Mouse (Mus musculus): ENCODE data around the gene Nrm.

The Nrm gene

DNA sequence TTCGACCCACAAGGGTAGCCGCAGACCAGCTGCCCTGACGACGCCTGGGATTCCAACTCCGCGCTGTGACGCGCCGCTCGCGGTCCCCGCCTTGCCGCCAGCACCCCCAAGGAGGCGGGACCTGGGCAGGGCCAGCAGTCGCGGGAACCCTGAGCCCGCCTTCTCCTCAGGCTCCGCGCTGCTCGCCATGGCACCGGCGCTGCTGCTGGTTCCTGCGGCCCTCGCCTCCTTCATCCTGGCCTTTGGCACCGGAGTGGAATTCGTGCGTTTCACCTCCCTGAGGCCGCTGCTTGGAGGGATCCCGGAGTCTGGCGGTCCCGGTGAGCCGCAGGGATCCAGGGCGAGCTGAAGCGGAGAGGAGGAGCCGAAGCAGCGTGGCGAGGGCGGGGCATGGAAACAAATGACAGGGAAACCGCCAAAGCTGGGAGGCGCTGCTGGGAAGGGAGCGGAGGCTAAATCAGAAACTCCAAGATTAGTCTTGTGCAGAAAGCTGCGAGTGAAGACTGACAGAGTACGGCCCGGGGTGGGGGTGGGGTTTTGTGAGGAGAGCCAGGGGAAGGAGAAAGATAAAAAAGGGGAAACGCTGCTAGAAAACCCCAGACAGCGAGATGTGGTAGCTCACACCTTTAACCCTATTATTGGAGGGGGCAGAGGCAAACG is at the start of gene Nrm:
TSS of gene Nrm (plus strand) at position 121 of the 660 bp plus-strand sequence.
- DNase-seq = peak; percentile 87

DNA sequence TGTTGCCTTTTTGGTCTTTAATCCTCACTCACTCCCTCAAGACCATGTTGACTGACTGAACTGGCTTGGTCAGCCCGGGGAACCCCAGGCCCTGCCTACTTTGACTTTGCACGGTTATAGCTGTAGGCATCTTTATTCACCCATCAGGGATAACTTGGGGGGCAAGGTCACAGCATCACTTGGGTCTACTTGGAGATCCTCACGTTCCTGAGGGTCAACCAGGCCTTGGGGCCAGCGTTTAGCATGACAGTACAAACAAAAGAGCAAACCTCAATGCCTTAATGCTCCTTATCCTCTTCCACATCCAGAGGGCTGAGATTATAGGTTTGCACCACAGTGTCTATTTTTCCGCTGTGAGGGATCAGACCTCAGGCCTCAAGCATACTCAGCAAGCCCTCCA is 48.8 kb upstream of the Nrm start:
- DNase-seq = no peak

DNA sequence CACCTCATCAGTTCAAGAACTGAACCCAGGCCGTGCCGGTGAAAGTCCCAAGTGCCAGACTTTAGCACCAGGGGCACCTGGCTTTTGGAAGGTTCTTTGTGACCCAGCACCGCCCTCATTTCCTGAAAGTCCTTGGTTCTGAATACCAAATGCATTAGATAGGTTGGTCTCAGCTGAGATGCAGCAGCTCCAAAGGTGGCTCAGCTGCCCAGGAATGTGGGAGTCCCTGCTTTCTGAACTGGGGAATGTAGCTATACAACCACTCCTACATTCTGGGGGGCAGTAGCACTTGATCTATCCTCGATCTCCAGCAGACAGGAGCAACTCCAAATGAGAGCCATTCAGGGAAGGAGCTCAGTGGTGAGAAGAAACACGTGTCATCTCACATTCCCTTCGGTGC is 48.4 kb upstream of the Nrm start:
- no peak for DNase-seq

DNA sequence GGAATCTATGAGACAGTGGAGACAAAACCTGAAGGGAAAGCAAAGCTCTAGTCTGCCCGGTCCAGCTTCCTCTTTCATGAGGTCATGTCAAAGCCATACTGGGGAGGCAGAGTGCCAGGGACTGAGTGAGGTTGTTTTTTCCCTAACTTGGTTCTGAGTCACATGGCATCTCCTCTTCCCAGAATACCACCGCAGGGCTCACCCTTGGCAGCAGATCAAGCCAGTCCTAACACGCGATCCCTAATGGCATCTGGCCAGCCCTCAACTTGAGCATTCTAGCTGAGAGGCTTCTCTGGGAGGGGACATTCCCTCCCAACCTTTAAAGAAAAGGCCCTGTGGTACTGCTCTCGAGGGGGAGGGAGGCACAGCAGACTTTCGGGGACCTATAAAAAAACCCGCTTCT is 47.9 kb upstream of the Nrm start:
- DNase-seq = peak; percentile 67

DNA sequence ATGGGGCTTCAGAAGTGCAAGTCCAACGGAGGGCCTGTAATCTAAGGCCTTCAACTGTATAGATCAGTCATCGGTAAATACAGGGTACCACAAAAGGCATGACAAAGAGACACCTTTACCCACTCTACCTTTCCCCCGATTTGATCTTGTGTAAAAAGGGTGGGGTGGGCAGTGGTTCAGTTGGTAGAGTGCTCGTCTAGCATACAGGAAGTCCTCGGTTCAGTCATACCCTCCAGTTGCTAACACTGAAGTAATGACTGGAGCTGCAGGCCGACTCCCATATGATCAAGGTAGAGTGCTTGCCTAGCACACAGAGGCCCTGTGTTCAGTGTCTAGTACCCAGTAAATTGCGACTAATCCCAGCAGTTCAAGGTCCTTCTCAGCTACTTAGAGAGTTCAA is 47.5 kb upstream of the Nrm start:
- DNase-seq = no peak

DNA sequence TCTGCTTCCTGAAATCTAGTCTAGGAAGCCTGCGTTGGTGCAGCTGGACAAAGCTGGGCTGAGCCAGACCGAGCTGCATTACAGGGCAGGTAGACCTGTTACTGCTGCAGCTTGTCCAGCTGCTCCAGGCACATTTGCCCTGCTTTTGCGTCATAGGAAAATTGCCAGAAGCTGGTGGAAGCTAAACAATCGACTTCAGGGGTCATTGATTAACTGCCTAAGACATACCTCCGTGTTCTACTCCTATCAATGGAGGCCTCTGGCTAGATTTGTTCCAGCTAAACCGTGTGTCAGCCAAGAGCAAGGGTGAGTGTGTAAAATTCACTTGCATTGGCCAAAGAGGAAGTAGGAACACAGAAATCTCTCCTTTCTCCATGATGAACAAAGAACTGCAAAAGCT is 46.4 kb upstream of the Nrm start:
- no peak for DNase-seq

DNA sequence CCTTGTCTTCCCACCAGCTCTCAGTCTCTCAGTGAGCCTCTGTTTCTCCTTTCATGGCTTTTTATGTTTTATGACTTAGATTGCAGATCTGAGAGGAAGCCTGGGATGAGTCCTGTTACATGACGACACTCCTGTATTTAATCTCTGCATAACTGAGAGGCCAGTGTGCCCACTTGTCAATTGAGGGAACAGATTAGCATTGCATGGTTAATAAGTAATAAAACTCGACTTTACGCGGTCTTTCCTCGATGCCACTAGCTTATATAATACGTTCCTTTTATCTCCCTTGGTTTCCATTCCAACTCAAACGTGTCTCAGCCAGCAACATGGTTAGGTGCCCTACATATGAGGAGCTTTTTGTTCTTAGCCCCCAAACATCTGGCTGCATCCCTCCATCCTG is 45.3 kb upstream of the Nrm start:
- no peak for DNase-seq

DNA sequence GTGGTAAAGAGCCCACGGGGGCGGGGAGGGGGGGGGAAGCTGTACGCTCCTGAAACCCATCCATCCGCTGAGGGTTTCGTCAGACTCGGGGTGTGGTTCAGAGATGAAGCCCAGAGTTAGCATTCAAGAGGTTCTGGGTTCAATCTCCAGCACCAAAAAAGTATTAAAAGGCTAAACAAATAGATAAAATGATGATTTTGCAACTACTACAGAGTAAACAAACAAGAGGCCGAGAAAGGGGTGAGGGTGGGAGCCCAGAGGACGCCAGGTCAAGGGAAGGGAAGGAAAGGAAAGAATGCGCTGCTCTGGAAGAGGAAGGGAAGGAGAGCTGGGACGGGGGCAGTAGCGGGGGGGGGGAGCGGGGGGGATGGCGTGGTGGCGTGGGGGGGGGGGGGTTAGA is 44.4 kb upstream of the Nrm start:
- no peak for DNase-seq

DNA sequence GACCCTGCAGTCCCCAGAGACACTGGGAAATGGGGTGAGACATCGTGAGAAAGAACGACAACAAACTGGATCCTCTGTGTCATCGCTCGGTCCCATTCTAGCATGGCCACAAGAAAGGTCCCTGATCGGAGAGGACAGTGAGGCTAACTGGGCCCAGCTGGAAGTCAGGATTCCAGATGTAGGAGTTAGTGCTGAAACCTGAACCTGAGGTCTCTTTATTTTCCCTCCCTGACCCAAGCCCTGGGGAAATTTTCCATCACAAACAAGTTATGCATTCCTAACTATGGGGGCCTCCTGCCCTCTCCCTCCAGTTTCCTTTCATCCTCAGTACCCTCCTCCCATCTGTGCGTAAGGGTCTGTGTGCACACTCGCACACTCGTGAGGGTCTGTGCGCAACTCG is 43.9 kb upstream of the Nrm start:
- no peak for DNase-seq

DNA sequence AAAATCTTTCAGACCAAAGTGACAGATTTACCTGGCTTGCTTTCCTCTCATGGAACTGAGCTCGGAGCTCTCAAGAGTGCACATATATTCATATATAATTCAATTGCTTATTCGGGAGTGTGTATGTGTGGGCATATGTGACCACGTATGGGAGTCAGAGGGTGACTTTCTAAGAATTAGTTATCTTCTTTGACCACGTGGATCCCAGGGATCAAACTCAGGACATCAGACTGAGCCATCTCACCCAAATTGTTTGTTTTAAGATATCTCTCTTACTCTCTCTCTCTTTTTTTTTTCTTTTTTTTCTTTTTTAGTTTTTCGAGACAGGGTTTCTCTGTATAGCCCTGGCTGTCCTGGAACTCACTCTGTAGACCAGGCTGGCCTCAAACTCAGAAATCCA is 41.0 kb upstream of the Nrm start:
- DNase-seq = no peak

DNA sequence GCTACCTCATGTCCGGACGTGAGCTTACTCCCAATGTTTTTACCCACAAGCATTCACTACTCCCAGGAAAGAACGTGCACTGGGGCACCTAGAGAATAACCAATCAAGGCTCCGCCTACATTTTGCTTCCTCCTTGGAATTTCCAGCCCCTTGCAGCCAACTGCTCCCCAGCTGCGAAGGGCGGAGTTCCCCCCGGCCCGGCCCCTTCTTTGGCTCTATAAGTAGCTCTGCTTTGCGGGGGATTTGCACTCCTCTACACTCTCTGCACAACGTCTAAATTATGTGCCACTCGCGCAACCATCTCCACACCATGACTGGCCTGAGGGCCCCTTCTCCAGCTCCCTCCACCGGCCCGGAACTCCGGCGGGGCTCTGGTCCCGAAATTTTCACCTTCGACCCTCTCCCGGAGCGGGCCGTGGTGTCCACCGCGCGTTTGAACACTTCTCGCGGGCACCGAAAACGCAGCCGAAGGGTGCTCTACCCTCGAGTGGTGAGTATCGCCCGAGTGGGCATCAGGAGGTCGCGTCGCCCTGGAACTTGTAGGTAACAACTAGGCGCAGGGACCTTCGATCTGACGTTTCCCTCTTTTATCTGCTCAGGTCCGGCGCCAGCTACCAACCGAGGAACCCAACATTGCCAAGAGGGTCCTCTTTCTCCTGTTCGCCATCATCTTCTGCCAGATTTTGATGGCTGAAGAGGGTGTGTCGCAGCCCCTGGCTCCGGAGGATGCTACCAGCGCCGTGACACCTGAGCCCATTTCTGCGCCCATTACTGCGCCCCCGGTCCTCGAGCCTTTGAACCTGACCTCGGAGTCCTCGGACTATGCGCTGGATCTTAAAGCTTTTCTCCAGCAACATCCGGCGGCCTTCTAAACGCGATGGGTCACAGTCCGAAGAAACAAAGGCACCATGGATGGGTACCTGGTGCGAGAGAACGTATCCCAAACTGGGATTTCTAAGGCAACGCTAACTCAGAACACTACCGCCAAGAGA is 39.4 kb upstream of the Nrm start, which contains the start of gene Ier3:
TSS of gene Ier3 (plus strand) at position 246 of the 992 bp plus-strand sequence.
- DNase-seq = peak; percentile 59

DNA sequence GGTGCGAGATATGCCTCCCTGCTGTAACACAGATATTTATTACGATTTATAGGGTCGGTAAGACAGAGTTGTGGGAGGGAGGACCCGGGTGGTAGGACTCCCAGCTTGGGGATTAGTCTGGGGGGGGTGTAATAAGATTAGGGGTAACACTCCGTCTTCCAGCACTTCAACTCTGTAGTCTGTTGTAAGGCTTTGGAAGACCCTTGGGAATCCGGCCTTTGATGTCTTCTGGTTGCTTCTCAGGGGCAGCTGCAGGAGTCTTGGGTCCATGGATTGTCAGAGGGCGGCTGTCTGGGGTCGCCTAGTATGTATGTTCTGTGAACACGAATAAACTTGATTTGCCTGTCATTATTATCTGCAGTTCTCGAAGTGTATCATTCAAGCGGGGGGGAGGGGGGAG is 38.6 kb upstream of the Nrm start:
- DNase-seq = no peak

DNA sequence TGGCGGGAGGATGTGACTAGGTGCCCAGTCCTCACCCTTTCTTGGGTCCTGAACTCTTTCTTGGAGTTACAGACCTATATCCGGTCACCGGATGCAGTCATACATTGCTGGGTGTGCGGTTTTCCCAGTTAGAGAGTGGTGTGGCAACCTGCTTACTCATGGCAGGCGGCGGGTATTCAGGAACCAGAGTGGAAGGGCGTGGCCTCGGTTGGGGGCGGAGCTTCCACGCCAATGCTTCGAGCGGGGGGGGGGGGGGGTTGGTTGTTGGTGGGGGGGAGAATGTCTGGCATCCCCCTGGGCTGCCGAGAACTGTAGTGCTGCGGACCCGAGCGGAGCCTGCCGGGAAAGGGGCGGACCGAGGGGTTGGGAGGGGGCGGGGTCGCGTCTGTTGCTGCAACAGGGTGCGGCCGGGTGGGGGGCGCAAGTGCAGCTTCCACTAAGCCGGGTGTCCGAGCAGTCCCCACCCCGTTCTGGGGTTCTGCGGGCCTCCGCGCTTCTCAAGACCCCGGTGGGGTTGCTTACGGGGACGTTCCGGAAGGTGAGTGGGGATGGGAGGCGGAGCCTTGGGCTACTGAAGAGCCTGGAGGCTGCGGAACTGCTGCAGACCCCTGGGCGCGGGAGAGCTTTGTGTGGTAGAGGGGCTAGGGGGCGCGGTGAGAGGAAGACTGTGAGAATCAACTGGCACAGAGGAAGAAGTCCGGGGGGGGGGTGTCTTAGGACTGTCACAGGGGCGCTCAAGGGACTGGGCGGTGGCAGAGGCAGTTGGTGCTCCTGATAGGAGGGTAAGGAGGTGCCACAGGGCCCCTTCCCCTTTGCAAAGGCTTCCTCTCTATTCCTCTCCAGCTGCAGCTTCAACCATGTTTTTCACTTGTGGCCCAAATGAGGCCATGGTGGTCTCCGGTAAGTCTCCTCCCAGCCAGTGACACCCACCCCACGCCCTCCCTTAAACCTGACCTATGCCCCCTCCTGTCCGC is 37.9 kb upstream of the Nrm start, which contains the start of gene Flot1:
TSS of gene Flot1 (plus strand) at position 267 of the 974 bp plus-strand sequence.
- DNase-seq = peak; percentile 85

DNA sequence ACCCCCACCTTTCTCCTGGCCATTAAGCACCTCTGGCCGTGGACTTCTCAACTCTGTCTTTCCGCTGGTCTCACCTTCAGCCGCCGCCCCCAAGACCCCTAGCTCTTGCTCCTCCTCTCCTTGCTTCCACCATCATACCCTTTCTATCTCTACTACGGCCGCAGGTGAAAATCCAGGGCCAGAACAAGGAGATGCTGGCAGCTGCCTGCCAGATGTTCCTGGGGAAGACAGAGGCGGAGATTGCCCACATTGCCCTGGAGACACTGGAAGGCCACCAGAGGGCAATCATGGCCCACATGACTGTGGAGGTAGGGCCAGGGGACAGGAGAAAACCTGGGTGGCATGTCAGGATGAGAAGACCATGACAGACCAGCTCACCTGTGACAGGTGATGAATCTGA is 36.7 kb upstream of the Nrm start:
- DNase-seq = no peak

DNA sequence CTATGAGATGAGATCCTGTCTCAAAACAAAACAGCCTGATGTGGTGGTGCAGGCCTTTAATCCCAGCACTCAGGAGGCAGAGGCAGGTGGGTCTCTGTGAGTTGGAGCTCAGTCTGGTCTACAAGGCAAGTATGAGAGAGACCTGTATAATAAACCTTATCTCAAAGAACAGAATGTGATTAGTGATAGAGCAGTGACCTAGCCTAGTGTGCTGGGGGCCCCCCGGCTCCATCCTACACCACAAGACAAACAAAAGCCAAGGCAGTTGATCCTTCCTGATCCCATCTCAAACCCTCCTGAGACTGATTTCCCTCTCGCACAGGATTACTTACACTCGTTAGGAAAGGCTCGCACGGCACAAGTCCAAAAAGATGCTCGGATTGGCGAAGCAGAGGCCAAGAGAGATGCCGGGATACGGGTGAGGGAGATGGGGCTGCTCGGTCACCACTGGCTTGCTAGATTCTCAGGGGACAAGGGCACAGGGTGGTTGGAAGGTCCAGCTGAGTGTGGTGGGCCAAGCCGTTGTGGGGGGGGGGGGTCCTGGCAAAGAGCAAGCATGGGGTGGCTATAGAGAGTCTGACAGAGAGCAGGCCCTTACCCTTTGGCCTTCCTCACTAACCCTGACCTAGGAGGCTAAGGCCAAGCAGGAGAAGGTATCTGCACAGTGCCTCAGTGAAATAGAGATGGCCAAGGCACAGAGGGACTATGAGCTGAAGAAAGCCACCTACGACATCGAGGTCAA is 35.8 kb upstream of the Nrm start:
- no peak for DNase-seq

DNA sequence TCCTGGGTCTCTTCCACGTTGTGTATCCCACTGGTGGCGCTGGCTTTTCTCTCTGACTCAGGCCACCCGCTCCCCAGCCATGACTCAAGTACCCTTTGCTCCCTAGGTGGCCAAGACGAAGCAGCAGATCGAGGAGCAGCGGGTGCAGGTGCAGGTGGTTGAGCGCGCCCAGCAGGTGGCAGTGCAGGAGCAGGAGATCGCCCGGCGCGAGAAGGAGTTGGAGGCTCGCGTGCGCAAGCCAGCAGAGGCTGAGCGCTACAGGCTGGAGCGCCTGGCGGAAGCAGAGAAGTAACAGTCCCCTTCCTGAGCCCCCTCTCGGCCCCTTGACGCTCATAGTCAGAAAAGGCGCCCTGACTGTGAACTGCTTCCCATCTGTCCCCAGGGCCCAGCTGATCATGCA is 31.4 kb upstream of the Nrm start:
- peak; percentile 86 for DNase-seq

DNA sequence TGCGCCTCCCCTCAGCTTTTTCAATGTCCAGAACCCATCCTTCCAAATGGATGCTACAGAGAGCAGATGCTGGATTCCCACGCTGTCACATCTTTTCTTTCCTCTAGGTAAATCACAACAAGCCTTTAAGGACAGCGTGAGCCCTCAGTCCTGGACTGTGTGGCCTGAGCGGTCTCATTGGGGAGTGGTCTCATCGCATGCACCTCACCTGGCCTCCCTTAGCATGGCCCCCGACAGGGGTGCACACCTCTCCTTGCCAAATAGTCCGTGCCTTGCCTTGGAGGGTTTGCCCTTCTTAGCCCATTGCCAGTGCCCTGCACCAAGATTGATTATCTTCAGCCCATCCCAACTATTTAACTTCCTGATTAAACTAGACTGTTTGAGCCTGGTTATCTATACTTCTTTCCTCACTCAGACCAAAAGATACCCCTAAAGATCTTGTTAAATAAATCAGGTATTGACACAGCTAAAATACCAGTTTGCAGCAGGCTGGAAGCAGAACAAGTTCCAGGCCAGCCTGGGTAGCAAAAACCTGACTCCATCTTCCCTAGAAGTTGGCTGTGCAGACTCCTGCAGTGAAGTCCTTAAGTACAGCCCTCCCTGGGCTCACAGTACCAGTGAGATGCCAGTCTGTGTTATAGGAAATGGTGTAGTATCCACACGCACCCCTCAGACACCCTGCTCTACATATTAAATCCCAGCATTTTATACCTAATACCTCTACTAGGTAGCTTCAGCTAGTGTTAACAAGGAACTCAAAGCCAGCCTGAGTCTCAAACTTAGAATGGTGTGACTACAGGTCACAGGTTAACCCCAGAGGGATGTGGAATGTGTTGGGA is 28.5 kb upstream of the Nrm start:
- DNase-seq = no peak

DNA sequence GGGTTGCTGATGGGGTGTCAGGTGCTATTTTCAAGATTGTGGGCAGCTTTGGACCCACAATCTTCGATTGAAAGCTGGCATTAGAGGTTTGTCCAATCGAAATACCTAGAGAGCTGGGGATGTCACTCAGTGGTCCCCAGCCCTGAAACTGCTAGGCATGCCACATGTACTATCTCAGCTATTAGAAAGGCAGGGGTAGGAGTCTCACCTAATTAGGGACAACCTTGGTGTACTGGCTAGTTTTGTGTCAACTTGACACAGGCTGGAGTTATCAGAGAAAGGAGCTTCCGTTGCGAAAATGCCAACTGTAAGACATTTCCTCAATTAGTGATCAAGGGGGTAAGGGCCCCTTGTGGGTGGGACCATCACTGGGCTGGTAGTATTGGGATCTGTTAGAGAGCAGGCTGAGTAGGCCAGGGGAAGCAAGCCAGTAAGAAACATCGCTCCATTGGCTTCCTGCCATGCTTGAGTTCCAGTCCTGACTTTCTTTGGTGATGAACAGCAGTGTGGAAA is 27.8 kb upstream of the Nrm start:
- DNase-seq = no peak

DNA sequence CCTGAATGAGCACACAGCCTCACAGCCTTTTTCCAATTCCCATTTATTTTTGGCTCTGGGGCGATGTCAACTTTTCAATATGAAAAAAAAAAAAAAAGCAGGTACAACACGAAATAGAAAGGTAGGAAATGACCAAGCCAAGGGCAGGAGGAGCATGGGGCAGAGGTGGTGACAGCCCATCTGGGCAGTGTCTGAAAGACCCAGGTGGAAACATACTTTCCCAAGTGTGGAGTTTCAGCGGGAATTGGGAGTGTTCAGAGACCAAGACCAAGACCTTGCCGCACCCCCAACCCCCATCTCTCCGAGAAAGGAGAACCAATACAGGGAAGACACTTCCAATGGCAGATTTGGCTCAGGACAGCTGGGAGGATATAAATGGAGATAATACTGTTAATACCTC is 27.2 kb upstream of the Nrm start:
- no peak for DNase-seq

DNA sequence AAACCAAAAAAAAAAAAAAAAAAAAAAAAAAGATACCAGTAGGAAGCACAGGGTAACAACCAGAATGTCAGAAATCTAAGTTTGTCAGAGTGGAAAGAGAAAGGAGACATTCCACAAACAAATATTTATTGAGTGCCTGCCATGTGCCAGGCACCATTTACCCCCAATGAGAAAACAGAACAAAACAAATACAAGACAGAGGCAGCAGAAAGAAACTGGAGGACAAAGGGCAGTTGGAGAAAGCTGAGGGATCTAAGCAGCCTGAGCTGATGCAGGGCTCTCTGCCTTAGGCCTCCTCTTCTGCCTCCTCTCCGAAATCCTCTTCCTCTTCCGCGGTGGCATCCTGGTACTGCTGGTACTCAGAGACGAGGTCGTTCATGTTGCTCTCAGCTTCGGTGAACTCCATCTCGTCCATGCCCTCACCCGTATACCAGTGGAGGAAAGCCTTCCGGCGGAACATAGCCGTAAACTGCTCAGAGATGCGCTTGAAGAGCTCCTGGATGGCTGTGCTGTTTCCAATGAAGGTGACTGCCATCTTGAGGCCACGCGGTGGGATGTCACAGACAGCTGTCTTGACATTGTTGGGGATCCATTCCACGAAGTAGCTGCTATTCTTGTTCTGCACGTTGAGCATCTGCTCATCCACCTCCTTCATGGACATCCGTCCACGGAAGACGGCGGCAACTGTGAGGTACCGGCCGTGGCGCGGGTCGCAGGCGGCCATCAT is 26.3 kb upstream of the Nrm start:
- DNase-seq = no peak
